Mouse (Mus musculus) spleen, postnatal 14 days (tissue): ENCODE data around the gene Aldh3b2.

ENCODE experiments used
- DNase-seq, 2 experiments: peaks; one replicate each; pipeline ENCODE4 v3.0.0; 2021 to 2022; ENCODE audit warnings: low spot score in 2 of 2

Gene Aldh3b2

GRCm38 (mm10) chr19:4012432-4013022, 40.4 kb downstream of the Aldh3b2 start, which contains the start of gene Ndufv1:
Gene Ndufv1 (minus strand): TSS chr19:4012806.
- peak; percentile 83 to 90 for DNase-seq

- no peak for DNase-seq
Observed at GRCm38 (mm10) chr19:4013066-4013465, 40.9 kb downstream of the Aldh3b2 start.

DNA sequence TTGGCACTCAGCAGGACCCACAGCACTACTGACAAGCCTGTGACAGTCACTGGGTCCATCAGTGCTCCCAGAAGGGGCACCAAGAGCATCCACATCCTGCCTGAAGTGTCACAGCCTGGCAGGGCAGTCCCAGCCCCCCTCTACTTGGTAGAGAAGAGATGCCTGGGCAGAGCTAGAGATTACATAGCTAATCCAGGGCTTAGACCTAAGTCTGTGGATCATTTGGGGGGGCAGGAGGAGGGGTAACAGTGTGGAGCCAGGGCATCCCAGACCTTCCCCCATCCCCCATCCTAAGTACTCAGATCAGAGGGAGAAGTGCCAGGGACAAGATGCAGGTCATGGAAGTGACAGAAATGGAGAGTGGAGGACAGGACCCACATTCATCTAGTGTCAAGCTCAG, 42.7 kb downstream of the Aldh3b2 start:
- DNase-seq: no peak

GRCm38 (mm10) chr19:4015635-4016034, 43.5 kb downstream of the Aldh3b2 start:
- DNase-seq: no peak

DNA sequence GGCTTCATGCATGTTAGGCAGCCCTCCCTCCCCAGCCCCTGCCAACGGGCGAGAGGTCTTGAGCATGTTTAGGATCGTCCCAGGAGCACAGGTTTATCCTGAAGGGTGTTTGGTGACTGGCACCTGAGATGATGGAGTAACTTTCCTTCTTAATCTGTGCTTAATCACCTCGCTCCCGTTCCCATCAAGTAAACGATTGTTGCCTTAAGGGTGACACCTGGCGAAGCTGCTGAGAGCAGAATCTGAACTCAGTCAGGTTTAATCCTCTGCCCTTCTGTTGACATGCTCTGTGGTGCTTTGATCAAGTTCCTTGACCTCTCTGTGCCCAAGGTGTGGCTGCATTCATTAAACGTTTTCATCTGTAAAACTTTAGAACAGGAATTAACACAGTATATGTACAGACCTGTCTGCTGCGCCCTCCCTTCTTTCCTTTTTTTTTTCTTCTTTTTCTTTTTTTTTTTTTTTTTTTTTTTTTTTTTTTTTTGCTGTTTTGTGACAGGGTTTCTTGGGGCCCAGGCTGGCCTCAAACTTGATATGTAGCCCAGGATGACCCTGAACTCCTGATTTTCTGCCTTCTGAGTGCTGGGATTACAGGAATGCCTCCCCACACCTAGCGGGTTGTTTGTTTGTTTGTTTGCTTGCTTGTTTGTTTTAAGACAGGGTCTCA, 45.9 kb downstream of the Aldh3b2 start:
- no peak for DNase-seq

DNA sequence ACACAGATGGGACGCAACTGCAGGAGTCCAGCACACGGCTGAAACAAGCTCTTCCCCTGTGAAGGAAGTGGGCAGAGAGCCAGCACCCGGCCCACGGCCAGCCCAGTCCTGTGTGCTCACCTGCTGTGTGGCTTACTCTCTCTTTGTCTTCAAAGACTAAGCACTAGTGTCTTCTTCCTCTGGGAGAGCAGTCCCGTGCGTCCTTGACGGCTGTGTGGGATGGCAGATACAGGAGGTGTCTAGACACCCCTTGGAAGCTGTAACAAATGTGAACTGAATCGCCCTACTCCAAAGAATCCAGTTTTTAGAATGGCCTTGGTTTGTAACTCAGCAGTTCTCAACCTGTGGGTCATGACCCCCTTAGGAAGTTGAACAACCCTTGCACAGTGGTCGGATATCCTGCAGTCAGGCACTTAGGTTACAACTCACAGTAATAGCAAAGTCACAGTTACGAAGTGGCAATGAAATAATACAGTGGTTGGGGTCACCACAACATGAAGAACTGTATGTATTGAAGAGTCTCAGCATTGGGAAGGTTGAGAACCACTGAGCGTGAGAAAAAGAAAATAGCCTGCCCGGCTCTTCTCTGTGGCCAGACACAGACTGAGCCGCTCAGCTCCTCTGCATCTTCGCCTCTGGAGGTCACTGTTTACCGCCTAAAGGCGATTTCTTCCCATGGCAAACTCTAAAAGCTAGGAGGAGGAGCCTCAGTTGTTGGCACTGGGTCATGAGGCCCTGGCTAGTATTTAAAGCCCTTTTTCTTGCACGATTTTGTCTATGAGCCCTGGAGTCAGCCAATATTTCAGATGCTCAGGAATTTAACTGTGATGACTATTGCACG, 46.8 kb downstream of the Aldh3b2 start:
- DNase-seq: peak; percentile 40 to 66

DNA sequence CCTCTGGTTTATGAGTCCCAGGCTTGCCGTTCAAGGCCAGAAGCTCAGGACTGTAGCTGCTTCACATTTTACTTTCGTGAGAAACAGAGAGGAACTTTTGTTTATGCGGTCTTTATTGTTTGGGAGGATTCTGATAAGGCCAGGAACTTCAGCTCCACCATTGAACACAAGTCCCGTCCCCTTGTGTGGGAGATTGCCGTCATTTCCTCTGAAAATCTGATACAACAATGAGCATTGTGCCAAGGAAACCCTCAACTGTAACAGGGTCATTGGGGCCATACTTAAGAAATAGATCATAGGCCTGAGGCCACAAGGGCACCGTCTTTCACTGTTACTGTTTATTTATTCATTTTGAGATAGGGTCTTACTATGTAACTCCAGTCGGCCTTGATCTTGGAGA, 51.1 kb downstream of the Aldh3b2 start:
- DNase-seq: no peak

DNA sequence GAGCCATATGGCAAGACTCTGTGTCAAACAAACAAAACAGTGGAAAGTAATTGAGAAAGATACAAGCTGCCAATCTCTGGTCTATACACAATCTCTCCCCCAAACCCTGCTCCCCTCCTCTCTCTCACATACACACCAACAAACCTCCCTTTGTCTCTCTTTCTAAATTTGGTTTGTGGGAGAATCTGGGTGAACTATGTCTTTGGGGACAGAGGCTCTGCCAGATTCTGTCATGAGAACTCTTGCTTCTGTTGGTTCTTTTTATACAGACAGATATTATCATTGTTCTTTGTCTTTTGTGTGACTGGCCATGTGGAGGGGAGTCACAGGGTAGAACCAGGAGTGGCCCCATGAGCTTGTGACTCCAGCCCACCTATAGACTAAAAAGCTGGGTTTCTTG, 55.4 kb downstream of the Aldh3b2 start:
- no peak for DNase-seq
